Mouse (Mus musculus): ENCODE results near the gene Gm21981. TPM values are rescaled to one million over a fixed set of nuclear protein-coding genes. Genes with fewer than 3 reads are reported as not detected.
A peak's percentile ranks its signal among the peaks of the same experiment; 100 is the strongest.

The Gm21981 gene
- polyA plus RNA-seq, 1 experiment from 2014 or later: 1.4 TPM

DNA sequence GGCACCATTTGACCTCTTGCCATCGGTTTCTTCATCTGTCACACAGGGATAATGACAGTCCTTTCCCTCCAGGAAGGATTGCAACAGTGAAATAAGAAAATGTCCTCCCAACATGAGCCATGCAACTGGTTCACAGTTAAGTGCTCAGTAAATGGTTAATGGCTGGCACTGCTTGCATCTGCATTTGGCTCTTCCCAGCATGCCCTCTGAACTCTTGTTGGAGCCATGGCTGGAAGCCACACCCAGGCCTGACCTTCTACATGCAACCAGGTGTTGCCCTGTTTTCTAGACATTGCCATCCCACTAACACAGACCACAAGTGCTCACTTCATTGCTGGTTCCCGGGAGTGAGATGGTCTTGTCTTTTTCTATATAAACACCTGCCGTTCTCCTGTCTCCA, 13.7 kb upstream of the Gm21981 start:
- Histone ChIP-seq H3K4me3 (ENCODE audit: low read depth, low read length) (no peak overlapping the region), H3K27ac (ENCODE audit: low read depth, low read length) (no peak overlapping the region), H3K36me3 (ENCODE audit: control insufficient read depth, insufficient read depth, low read length) (no peaks in the 10 kb centered on the region), H3K4me2 (replicated peaks; ENCODE audit: low read depth, low read length) (no peak overlapping the region), H3K27me3 (ENCODE audit: control insufficient read depth, insufficient read depth, low read length) (peaks cover under 1% of the 10 kb centered on the region; the same call in 1 of the 2 replicates), H3K9me3 (ENCODE audit: control insufficient read depth, low read length) (no peaks in the 10 kb centered on the region), H3K4me1 (replicated peaks; ENCODE audit: control insufficient read depth, insufficient read depth, low read length) (no peaks in the 10 kb centered on the region; the same call in 1 of the 2 replicates), H3K9ac (ENCODE audit: low read depth, low read length) (no peak overlapping the region)
- WGBS: 91% methylated on average over 3 of the region's 3 CpGs
- DNase-seq (ENCODE audit: low spot score) (no peak), ATAC-seq (ENCODE audit: low FRiP score) (no peak)

DNA sequence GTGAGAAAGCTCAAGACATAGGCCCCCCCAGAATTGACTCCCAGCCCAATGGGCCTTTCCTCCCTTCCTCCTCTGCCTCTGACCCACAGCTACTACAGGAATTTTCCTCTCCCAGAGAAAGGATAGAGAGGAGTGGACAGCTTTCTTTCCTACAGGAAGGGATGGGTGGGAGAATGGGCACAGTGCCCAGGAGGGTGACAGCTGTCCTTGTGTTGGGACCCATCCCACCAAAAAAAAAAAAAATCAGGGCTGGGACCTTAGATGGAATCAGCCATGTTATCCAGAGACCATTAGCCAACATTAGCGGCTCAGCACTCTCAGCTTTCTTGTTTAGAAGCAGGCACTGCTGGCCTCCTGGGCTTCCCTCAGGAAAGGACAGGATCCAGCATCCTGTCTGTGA, 11.9 kb upstream of the Gm21981 start:
- Histone ChIP-seq H3K36me3 (ENCODE audit: control insufficient read depth, insufficient read depth, low read length) (0 out of 2 replicates have a peak, but pooled peaks cover 2% of the 10 kb centered on the region), H3K4me3 (ENCODE audit: low read depth, low read length) (no peak overlapping the region), H3K27ac (ENCODE audit: low read depth, low read length) (no peak overlapping the region), H3K27me3 (ENCODE audit: control insufficient read depth, insufficient read depth, low read length) (peaks cover 2% of the 10 kb centered on the region; the same call in 1 of the 2 replicates), H3K4me1 (replicated peaks; ENCODE audit: control insufficient read depth, insufficient read depth, low read length) (no peaks in the 10 kb centered on the region; the same call in 1 of the 2 replicates), H3K9me3 (ENCODE audit: control insufficient read depth, low read length) (no peaks in the 10 kb centered on the region), H3K9ac (ENCODE audit: low read depth, low read length) (no peak overlapping the region), H3K4me2 (replicated peaks; ENCODE audit: low read depth, low read length) (no peak overlapping the region)
- WGBS: 76% methylated on average over 1 of the region's 1 CpGs
- ATAC-seq (ENCODE audit: low FRiP score) (no peak), DNase-seq (ENCODE audit: low spot score) (no peak)

DNA sequence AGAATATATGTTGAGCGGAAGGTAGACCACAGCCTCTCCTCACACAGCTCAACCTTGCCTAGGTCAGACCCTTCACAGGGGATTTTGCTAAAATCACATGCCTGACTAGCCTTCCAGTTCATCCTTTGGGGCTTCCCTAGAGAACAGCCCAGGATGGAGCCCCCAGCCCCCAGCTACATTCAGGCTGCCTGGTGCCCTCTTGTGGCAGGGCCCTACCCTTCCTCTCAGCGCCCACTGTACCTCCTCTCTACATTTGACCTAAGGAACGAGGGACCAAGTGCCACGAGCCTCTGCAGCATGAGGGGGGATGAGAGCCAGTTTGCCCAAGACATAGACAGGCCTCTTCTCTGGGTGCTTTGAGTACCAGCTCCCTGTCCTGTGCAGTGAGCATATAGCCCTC, 10.4 kb upstream of the Gm21981 start:
- Histone ChIP-seq H3K4me1 (replicated peaks; ENCODE audit: control insufficient read depth, insufficient read depth, low read length) (no peaks in the 10 kb centered on the region; the same call in 1 of the 2 replicates), H3K27me3 (ENCODE audit: control insufficient read depth, insufficient read depth, low read length) (peaks cover 2% of the 10 kb centered on the region; the same call in 1 of the 2 replicates), H3K4me3 (ENCODE audit: low read depth, low read length) (no peak overlapping the region), H3K36me3 (ENCODE audit: control insufficient read depth, insufficient read depth, low read length) (0 out of 2 replicates have a peak, but pooled peaks cover 2% of the 10 kb centered on the region), H3K9me3 (ENCODE audit: control insufficient read depth, low read length) (no peaks in the 10 kb centered on the region), H3K27ac (ENCODE audit: low read depth, low read length) (no peak overlapping the region), H3K9ac (ENCODE audit: low read depth, low read length) (no peak overlapping the region), H3K4me2 (replicated peaks; ENCODE audit: low read depth, low read length) (no peak overlapping the region)
- no peak for DNase-seq (ENCODE audit: low spot score)
- ATAC-seq (ENCODE audit: low FRiP score): no peak
- WGBS: 71% methylated on average over 4 of the region's 4 CpGs

DNA sequence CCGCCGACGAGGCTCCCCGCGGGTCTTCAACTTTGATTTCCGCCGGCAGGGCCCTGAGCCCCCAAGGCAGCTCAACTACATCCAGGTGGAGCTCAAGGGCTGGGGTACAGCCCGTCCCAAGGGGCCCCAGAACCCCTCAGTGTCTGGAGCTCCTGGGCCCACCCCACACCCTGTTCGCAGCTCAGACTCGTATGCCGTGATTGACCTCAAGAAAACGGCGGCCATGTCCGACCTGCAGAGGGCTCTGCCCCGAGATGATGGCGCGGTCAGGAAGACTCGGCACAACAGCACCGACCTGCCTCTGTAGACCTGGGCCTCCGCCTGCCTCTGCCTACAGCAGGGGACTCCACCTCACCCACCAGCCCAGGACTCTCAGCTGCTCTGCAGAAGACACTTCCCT, 9.3 kb upstream of the Gm21981 start:
- no peak for ATAC-seq (ENCODE audit: low FRiP score)
- 24% methylated on average over 20 of the region's 20 CpGs for WGBS
- H3K4me2 ChIP-seq (replicated peaks; ENCODE audit: low read depth, low read length): no peak overlapping the region
- H3K9me3 ChIP-seq (ENCODE audit: control insufficient read depth, low read length): no peaks in the 10 kb centered on the region
- 0 out of 2 replicates have a peak, but pooled peaks cover 2% of the 10 kb centered on the region for H3K36me3 ChIP-seq (ENCODE audit: control insufficient read depth, insufficient read depth, low read length)
- no peaks in the 10 kb centered on the region; the same call in 1 of the 2 replicates for H3K4me1 ChIP-seq (replicated peaks; ENCODE audit: control insufficient read depth, insufficient read depth, low read length)
- H3K4me3 ChIP-seq (ENCODE audit: low read depth, low read length): no peak overlapping the region
- DNase-seq (ENCODE audit: low spot score): peak; percentile 12
- peaks cover 2% of the 10 kb centered on the region; the same call in 1 of the 2 replicates for H3K27me3 ChIP-seq (ENCODE audit: control insufficient read depth, insufficient read depth, low read length)
- H3K27ac ChIP-seq (ENCODE audit: low read depth, low read length): no peak overlapping the region
- no peak overlapping the region for H3K9ac ChIP-seq (ENCODE audit: low read depth, low read length)

GRCm38 (mm10) chr17:47702548-47703345, 8.5 kb upstream of the Gm21981 start:
- no peak overlapping the region for H3K9ac ChIP-seq (ENCODE audit: low read depth, low read length)
- H3K9me3 ChIP-seq (ENCODE audit: control insufficient read depth, low read length): no peaks in the 10 kb centered on the region
- no peak overlapping the region for H3K4me2 ChIP-seq (replicated peaks; ENCODE audit: low read depth, low read length)
- H3K4me3 ChIP-seq (ENCODE audit: low read depth, low read length): no peak overlapping the region
- ATAC-seq (ENCODE audit: low FRiP score) (no peak), DNase-seq (ENCODE audit: low spot score) (no peak)
- H3K27ac ChIP-seq (ENCODE audit: low read depth, low read length): no peak overlapping the region
- 0 out of 2 replicates have a peak, but pooled peaks cover 2% of the 10 kb centered on the region for H3K36me3 ChIP-seq (ENCODE audit: control insufficient read depth, insufficient read depth, low read length)
- H3K4me1 ChIP-seq (replicated peaks; ENCODE audit: control insufficient read depth, insufficient read depth, low read length): no peaks in the 10 kb centered on the region; the same call in 1 of the 2 replicates
- WGBS: 41% methylated on average over 28 of the region's 28 CpGs
- H3K27me3 ChIP-seq (ENCODE audit: control insufficient read depth, insufficient read depth, low read length): peaks cover 2% of the 10 kb centered on the region; the same call in 1 of the 2 replicates

DNA sequence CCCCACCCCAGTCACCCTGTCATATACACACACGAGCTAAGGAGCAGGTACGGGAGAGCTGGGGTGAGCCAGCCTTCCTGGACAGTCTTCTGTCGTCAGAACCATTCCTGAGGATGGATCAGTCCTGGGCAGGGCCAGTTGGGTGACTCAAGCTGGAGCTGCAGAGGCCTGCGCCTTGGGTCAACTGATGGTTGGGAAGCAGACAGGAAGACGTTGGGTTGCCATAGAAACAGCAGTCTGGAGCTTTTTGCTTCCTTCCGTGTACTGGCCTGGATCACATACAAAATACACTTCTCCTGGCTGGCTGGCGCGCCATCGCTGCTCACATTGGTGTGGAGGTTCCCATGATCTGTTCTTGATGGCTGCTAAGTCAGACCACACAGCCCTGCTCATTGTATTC, 7.5 kb upstream of the Gm21981 start:
- Histone ChIP-seq H3K9ac (ENCODE audit: low read depth, low read length) (no peak overlapping the region), H3K36me3 (ENCODE audit: control insufficient read depth, insufficient read depth, low read length) (0 out of 2 replicates have a peak, but pooled peaks cover 2% of the 10 kb centered on the region), H3K9me3 (ENCODE audit: control insufficient read depth, low read length) (no peaks in the 10 kb centered on the region), H3K27ac (ENCODE audit: low read depth, low read length) (no peak overlapping the region), H3K4me2 (replicated peaks; ENCODE audit: low read depth, low read length) (no peak overlapping the region), H3K4me3 (ENCODE audit: low read depth, low read length) (no peak overlapping the region), H3K27me3 (ENCODE audit: control insufficient read depth, insufficient read depth, low read length) (peaks cover 2% of the 10 kb centered on the region; the same call in 1 of the 2 replicates), H3K4me1 (replicated peaks; ENCODE audit: control insufficient read depth, insufficient read depth, low read length) (no peaks in the 10 kb centered on the region; the same call in 1 of the 2 replicates)
- 80% methylated on average over 9 of the region's 9 CpGs for WGBS
- DNase-seq (ENCODE audit: low spot score) (no peak), ATAC-seq (ENCODE audit: low FRiP score) (no peak)

- no peaks in the 10 kb centered on the region; the same call in 1 of the 2 replicates for H3K4me1 ChIP-seq (replicated peaks; ENCODE audit: control insufficient read depth, insufficient read depth, low read length)
- no peak for DNase-seq (ENCODE audit: low spot score)
- peaks cover 2% of the 10 kb centered on the region; the same call in 1 of the 2 replicates for H3K27me3 ChIP-seq (ENCODE audit: control insufficient read depth, insufficient read depth, low read length)
- no peak overlapping the region for H3K27ac ChIP-seq (ENCODE audit: low read depth, low read length)
- no peak overlapping the region for H3K4me3 ChIP-seq (ENCODE audit: low read depth, low read length)
- H3K4me2 ChIP-seq (replicated peaks; ENCODE audit: low read depth, low read length): no peak overlapping the region
- 0 out of 2 replicates have a peak, but pooled peaks cover 2% of the 10 kb centered on the region for H3K36me3 ChIP-seq (ENCODE audit: control insufficient read depth, insufficient read depth, low read length)
- no peak overlapping the region for H3K9ac ChIP-seq (ENCODE audit: low read depth, low read length)
- 84% methylated on average over 2 of the region's 2 CpGs for WGBS
- ATAC-seq (ENCODE audit: low FRiP score): no peak
- H3K9me3 ChIP-seq (ENCODE audit: control insufficient read depth, low read length): no peaks in the 10 kb centered on the region
Observed at GRCm38 (mm10) chr17:47699055-47699454, 4.8 kb upstream of the Gm21981 start.

DNA sequence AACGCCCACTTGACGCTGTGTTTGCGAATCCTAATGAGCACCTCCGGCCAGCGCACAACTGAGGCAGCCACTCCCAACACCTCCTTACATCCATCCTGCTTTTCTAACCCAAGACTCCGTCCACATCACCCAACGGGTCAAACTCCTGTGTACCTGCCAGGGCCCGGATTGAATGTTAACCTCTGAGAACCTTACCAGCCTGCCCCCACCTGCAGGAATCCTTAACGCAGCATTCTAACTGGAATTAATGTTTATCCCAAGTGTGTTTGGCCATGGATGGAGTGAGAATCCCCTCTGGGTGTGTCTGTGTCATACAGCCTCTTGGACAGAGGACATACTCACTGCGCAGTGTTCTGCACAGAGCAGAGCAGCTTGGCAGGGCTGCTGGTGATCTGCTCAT, 3.9 kb upstream of the Gm21981 start:
- 88% methylated on average over 10 of the region's 10 CpGs for WGBS
- H3K4me3 ChIP-seq (ENCODE audit: low read depth, low read length): no peak overlapping the region
- H3K27me3 ChIP-seq (ENCODE audit: control insufficient read depth, insufficient read depth, low read length): peaks cover 2% of the 10 kb centered on the region; the same call in 1 of the 2 replicates
- ATAC-seq (ENCODE audit: low FRiP score) (no peak), DNase-seq (ENCODE audit: low spot score) (no peak)
- no peak overlapping the region for H3K4me2 ChIP-seq (replicated peaks; ENCODE audit: low read depth, low read length)
- no peaks in the 10 kb centered on the region for H3K9me3 ChIP-seq (ENCODE audit: control insufficient read depth, low read length)
- H3K9ac ChIP-seq (ENCODE audit: low read depth, low read length): no peak overlapping the region
- 0 out of 2 replicates have a peak, but pooled peaks cover 2% of the 10 kb centered on the region for H3K36me3 ChIP-seq (ENCODE audit: control insufficient read depth, insufficient read depth, low read length)
- no peak overlapping the region for H3K27ac ChIP-seq (ENCODE audit: low read depth, low read length)
- H3K4me1 ChIP-seq (replicated peaks; ENCODE audit: control insufficient read depth, insufficient read depth, low read length): no peaks in the 10 kb centered on the region; the same call in 1 of the 2 replicates

All from hindbrain, embryonic 11.5 days (tissue).